Mouse (Mus musculus) liver, postnatal 0 days (tissue): ENCODE data around the gene Mpped1.

Source experiments
- CTCF ChIP-seq: sonication (generic); IDR thresholded peaks from 2 replicates; pipeline ENCODE4 v1.5.1; 2016; ENCODE audit warnings: antibody characterized with exemption, low read depth
- EP300 ChIP-seq: IDR thresholded peaks from 2 replicates; pipeline ENCODE4 v1.6.1; 2016; ENCODE audit warnings: antibody characterized with exemption, low read depth, mild to moderate bottlenecking

DNA sequence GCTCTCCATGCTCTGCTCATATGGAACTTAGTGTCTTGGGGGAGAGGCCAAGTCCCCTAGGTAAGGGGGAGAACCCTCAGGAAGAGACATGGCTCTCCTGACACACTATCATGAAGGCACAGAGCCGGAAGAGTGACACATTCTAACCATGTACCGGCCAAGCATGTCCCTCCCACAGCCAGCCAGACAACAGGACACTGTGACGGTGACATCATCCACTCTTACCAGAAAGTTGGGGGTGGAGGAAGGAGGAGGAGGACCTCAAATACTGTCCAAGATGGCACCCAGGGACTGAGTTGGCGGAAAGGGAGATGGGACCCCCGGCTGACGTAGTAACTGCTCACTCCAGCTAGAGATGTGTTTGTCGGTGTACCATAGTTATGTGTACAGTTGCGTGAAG lies 104.6 kb downstream of the Mpped1 start:
- TF ChIP-seq CTCF (no peak), EP300 (no peak)
